Comparison of ENCODE assay signal across 10 mouse cellular contexts in the genomic region with DNA sequence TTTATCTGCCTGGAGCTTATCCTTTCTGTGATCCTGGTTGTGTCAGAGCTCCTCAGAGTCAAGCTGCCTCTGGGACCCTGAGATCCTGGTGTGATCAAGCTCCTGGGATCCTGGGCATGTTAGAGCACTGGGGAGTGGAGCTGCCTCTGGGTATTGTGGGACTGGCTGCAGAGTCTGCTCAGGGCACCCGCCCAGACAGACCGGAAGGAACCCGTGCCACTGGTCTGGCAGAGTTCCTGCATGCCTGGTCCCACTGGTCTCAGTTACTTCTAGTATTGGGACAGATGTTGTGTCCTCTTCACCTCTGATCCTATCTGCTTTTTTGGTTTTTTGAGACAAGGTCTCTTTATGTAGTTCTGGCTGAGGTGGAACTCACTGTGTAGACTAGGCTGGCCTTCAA. TPM values are rescaled to one million over a fixed set of nuclear protein-coding genes. Genes with fewer than 3 reads are reported as not detected.
DNase-seq lines count a peak whose midpoint lies in the region; ATAC-seq lines count a peak whose summit lies in the region.
"Had no signal": no experiment of that assay in that cellular context is flagged by ENCODE, and none has a peak within 500 bp of the region (broad histone marks: within the 10 kb centered on the region; RNA-seq: fewer than 3 reads in every experiment).

No protein-coding gene starts in this region.

- H3K9me3 ChIP-seq in hindbrain, embryonic 11.5 days (ENCODE audit: control insufficient read depth, low read length): no peaks in the 10 kb centered on the region
- H3K9me3 ChIP-seq: intestine, embryonic 15.5 days had no signal

- H3K27ac ChIP-seq in hindbrain, embryonic 11.5 days (ENCODE audit: low read depth, low read length): no peak overlapping the region
- H3K27ac ChIP-seq: intestine, embryonic 15.5 days; liver, embryonic 14.5 days had no signal

- H3K36me3 ChIP-seq in hindbrain, embryonic 11.5 days (ENCODE audit: control insufficient read depth, insufficient read depth, low read length): no peaks in the 10 kb centered on the region
- H3K36me3 ChIP-seq: intestine, embryonic 15.5 days had no signal

- no peak overlapping the region for H3K9ac ChIP-seq in hindbrain, embryonic 11.5 days (ENCODE audit: low read depth, low read length)
- H3K9ac ChIP-seq: intestine, embryonic 15.5 days; liver, embryonic 14.5 days had no signal

- H3K4me1 ChIP-seq in hindbrain, embryonic 11.5 days (replicated peaks; ENCODE audit: control insufficient read depth, insufficient read depth, low read length): no peaks in the 10 kb centered on the region

- WGBS in hindbrain, embryonic 11.5 days: 87% methylated on average over 3 of the region's 3 CpGs

- H3K4me2 ChIP-seq in hindbrain, embryonic 11.5 days (replicated peaks; ENCODE audit: low read depth, low read length): no peak overlapping the region
- H3K4me2 ChIP-seq: intestine, embryonic 15.5 days had no signal

- peak; percentile 31 to 57 for DNase-seq in adrenal gland, adult (ENCODE audit: inconsistent age in 2 of 2, low spot score in 1 of 2)
- DNase-seq in adrenal gland, adult 8-10 months: no peak
- peak; percentile 28 for DNase-seq in kidney, adult 18-20 months
- DNase-seq in kidney, adult 8-10 months: no peak
- DNase-seq in B cell, adult 2 months: peak; percentile 11 to 20
- peak; percentile 34 to 55 for DNase-seq in kidney, postnatal 25 days
- DNase-seq in thymus, adult 18-20 months: no peak
- no peak for DNase-seq in hindbrain, embryonic 11.5 days (ENCODE audit: low spot score)

- H3K4me3 ChIP-seq in hindbrain, embryonic 11.5 days (ENCODE audit: low read depth, low read length): no peak overlapping the region
- H3K4me3 ChIP-seq: intestine, embryonic 15.5 days had no signal

- no peak for ATAC-seq in hindbrain, embryonic 11.5 days (ENCODE audit: low FRiP score)
- ATAC-seq: intestine, embryonic 15.5 days had no signal

- H3K27me3 ChIP-seq in hindbrain, embryonic 11.5 days (ENCODE audit: control insufficient read depth, insufficient read depth, low read length): no peaks in the 10 kb centered on the region
- H3K27me3 ChIP-seq: intestine, embryonic 15.5 days had no signal

RNA-seq across cellular contexts. Expression of a gene that starts 14.4 kb away (rescaled TPM):
- 1 to 10 TPM in 2 of 4 experiments, under 1 TPM in 2; 0.67 to 2.3 (median 1.1) TPM for total RNA-seq in adrenal gland, adult 8-10 months (2022)
- 1.1 and 2.5 TPM in 2 replicates for polyA plus RNA-seq in hindbrain, embryonic 11.5 days (2014; fragmentation: Nextera tagmentation; extraction: Ambion mirVana)

RNA-seq across cellular contexts. Expression of a gene that starts 25.3 kb away (rescaled TPM):
- total RNA-seq in adrenal gland, adult 8-10 months (2022): 10 to 100 TPM; 44.7 to 57.9 (median 51.7) TPM
- polyA plus RNA-seq in hindbrain, embryonic 11.5 days (2014; fragmentation: Nextera tagmentation; extraction: Ambion mirVana): 13.6 and 13.7 TPM in 2 replicates

Comparison
In these comparisons a context has a peak if more than half of its experiments do, and no peak if none do; other contexts are left out.
1. DNase-seq: peak in adrenal gland, adult (2 of 2), kidney, adult 18-20 months (single experiment), B cell, adult 2 months (2 of 2) and kidney, postnatal 25 days (2 of 2); none in adrenal gland, adult 8-10 months (single experiment), kidney, adult 8-10 months (0 of 2), thymus, adult 18-20 months (0 of 2) and hindbrain, embryonic 11.5 days (single experiment).